Mouse (Mus musculus): ENCODE measurements around the gene Retsat.

The Retsat gene

GRCm38 (mm10) chr6:72622917-72623316, 24.6 kb downstream of the Retsat start:
- DNase-seq (ENCODE audit: low read depth, low spot score) = no peak

- no peak for DNase-seq (ENCODE audit: low read depth, low spot score)
Measured at GRCm38 (mm10) chr6:72623661-72624402, 25.6 kb downstream of the Retsat start.

- DNase-seq (ENCODE audit: low read depth, low spot score) = no peak
Measured at GRCm38 (mm10) chr6:72626391-72626790, 28.1 kb downstream of the Retsat start.

GRCm38 (mm10) chr6:72627276-72627675, 29.0 kb downstream of the Retsat start:
- no peak for DNase-seq (ENCODE audit: low read depth, low spot score)

- DNase-seq (ENCODE audit: low read depth, low spot score) = no peak
Measured at GRCm38 (mm10) chr6:72630370-72630769, 32.1 kb downstream of the Retsat start.

- DNase-seq (ENCODE audit: low read depth, low spot score) = no peak
Measured at GRCm38 (mm10) chr6:72630961-72631360, 32.7 kb downstream of the Retsat start.

GRCm38 (mm10) chr6:72631700-72632099, 33.4 kb downstream of the Retsat start:
- DNase-seq (ENCODE audit: low read depth, low spot score) = no peak

GRCm38 (mm10) chr6:72634311-72634710, 36.0 kb downstream of the Retsat start:
- DNase-seq (ENCODE audit: low read depth, low spot score) = no peak

- no peak for DNase-seq (ENCODE audit: low read depth, low spot score)
Measured at GRCm38 (mm10) chr6:72635760-72636431, 37.6 kb downstream of the Retsat start.

GRCm38 (mm10) chr6:72636940-72637339, 38.7 kb downstream of the Retsat start:
- no peak for DNase-seq (ENCODE audit: low read depth, low spot score)

- DNase-seq (ENCODE audit: low read depth, low spot score) = no peak
Measured at GRCm38 (mm10) chr6:72641218-72641954, 43.1 kb downstream of the Retsat start.

GRCm38 (mm10) chr6:72644576-72644975, 46.3 kb downstream of the Retsat start:
- no peak for DNase-seq (ENCODE audit: low read depth, low spot score)

GRCm38 (mm10) chr6:72645364-72645763, 47.1 kb downstream of the Retsat start:
- DNase-seq (ENCODE audit: low read depth, low spot score) = no peak

GRCm38 (mm10) chr6:72647383-72647820, 49.1 kb downstream of the Retsat start:
- DNase-seq (ENCODE audit: low read depth, low spot score) = peak; percentile 59

GRCm38 (mm10) chr6:72648002-72648595, 49.8 kb downstream of the Retsat start:
- no peak for DNase-seq (ENCODE audit: low read depth, low spot score)

GRCm38 (mm10) chr6:72650338-72650851, 52.1 kb downstream of the Retsat start:
- DNase-seq (ENCODE audit: low read depth, low spot score) = no peak

- no peak for DNase-seq (ENCODE audit: low read depth, low spot score)
Measured at GRCm38 (mm10) chr6:72653419-72653818, 55.1 kb downstream of the Retsat start.

GRCm38 (mm10) chr6:72654355-72654754, 56.1 kb downstream of the Retsat start:
- no peak for DNase-seq (ENCODE audit: low read depth, low spot score)

- no peak for DNase-seq (ENCODE audit: low read depth, low spot score)
Measured at GRCm38 (mm10) chr6:72655309-72656052, 57.2 kb downstream of the Retsat start.

GRCm38 (mm10) chr6:72656053-72656442, 57.8 kb downstream of the Retsat start:
- no peak for DNase-seq (ENCODE audit: low read depth, low spot score)

- no peak for DNase-seq (ENCODE audit: low read depth, low spot score)
Measured at GRCm38 (mm10) chr6:72658006-72658405, 59.7 kb downstream of the Retsat start.

Measured in WW6 (cell line).